In genomic region chr11:105759413-105759812, GRCm38 (mm10) we compare ENCODE assay signal across 16 mouse cellular contexts.
A peak's percentile ranks its signal among the peaks of the same experiment; 100 is the strongest.
DNase-seq lines count a peak whose midpoint lies in the region; ATAC-seq and TF ChIP-seq lines count a peak whose summit lies in the region.
"Had no signal": no experiment of that assay in that cellular context is flagged by ENCODE, and none has a peak within 500 bp of the region (broad histone marks: within the 10 kb centered on the region; RNA-seq: fewer than 3 reads in every experiment).

No protein-coding gene starts in this region.

- H3K4me3 ChIP-seq in forebrain, embryonic 14.5 days (ENCODE audit: low read depth, low read length) = no peak overlapping the region
- no peak overlapping the region for H3K4me3 ChIP-seq in limb, embryonic 12.5 days (replicated peaks)
- no peak overlapping the region for H3K4me3 ChIP-seq in heart, adult 2 months
- H3K4me3 ChIP-seq: erythroblast, embryonic 14.5 days; midbrain, embryonic 12.5 days had no signal

- H3K27ac ChIP-seq in forebrain, embryonic 14.5 days (ENCODE audit: low read depth, low read length) = no peak overlapping the region
- no peak overlapping the region; the same call in 1 of the 2 replicates for H3K27ac ChIP-seq in limb, embryonic 12.5 days
- H3K27ac ChIP-seq in heart, adult 2 months = no peak overlapping the region

- ATAC-seq in forebrain, embryonic 14.5 days = peak; percentile 42; the same call in 1 of the 2 replicates
- ATAC-seq in limb, embryonic 12.5 days (ENCODE audit: insufficient number of reproducible peaks, insufficient read depth, low FRiP score, low TSS enrichment, low read depth) = no peak
- no peak for ATAC-seq in cerebellum, adult (ENCODE audit: insufficient number of reproducible peaks, low FRiP score, low TSS enrichment)
- ATAC-seq: CD4-positive, CD25-positive, alpha-beta regulatory T cell, adult 4 months had no signal

- no peak for TF ChIP-seq CTCF in heart, adult 2 months (IDR thresholded peaks at IDR 0.05)

- H3K27me3 ChIP-seq in forebrain, embryonic 14.5 days (replicated peaks; ENCODE audit: control insufficient read depth, insufficient read depth, low read length) = no peaks in the 10 kb centered on the region
- H3K27me3 ChIP-seq in limb, embryonic 12.5 days = no peaks in the 10 kb centered on the region
- no peaks in the 10 kb centered on the region for H3K27me3 ChIP-seq in heart, adult 2 months (ENCODE audit: control insufficient read depth, insufficient read depth, low read length)
- H3K27me3 ChIP-seq: midbrain, embryonic 12.5 days had no signal

- no peak overlapping the region for H3K9ac ChIP-seq in forebrain, embryonic 14.5 days (ENCODE audit: low read length)
- no peak overlapping the region for H3K9ac ChIP-seq in limb, embryonic 12.5 days (replicated peaks)
- H3K9ac ChIP-seq in heart, adult 2 months (ENCODE audit: low read depth, low read length) = no peak overlapping the region
- H3K9ac ChIP-seq: midbrain, embryonic 12.5 days had no signal

- intact Hi-C loops in heart, adult 2 months (cut with DNase I) = no loop called here

- peak; percentile 13 for DNase-seq in retina, embryonic 14.5 days (ENCODE audit: low spot score)
- DNase-seq in retina, postnatal 1 day = no peak
- DNase-seq in forebrain, embryonic 14.5 days (ENCODE audit: low spot score) = peak; percentile 68
- no peak for DNase-seq in heart, adult 2 months
- DNase-seq in lung, postnatal 4 days = no peak
- DNase-seq in layer of hippocampus, adult 8-10 months (ENCODE audit: low spot score in 2 of 2) = no peak
- DNase-seq: cerebellum, adult 8-10 months; kidney, postnatal 10 days; spleen, adult 18-20 months had no signal

- no peaks in the 10 kb centered on the region for H3K9me3 ChIP-seq in forebrain, embryonic 14.5 days (replicated peaks; ENCODE audit: control insufficient read depth, low read length)
- H3K9me3 ChIP-seq in limb, embryonic 12.5 days = no peaks in the 10 kb centered on the region
- H3K9me3 ChIP-seq: midbrain, embryonic 12.5 days had no signal

- no peak for TF ChIP-seq POLR2A in heart, adult 2 months (IDR thresholded peaks at IDR 0.05; ENCODE audit: insufficient read depth, low read depth, low read length)

- no peaks in the 10 kb centered on the region for H3K36me3 ChIP-seq in forebrain, embryonic 14.5 days (ENCODE audit: control insufficient read depth, insufficient read depth, low read length)
- no peaks in the 10 kb centered on the region for H3K36me3 ChIP-seq in limb, embryonic 12.5 days
- H3K36me3 ChIP-seq in heart, adult 2 months (ENCODE audit: control insufficient read depth, insufficient read depth, low read length) = no peaks in the 10 kb centered on the region
- H3K36me3 ChIP-seq: midbrain, embryonic 12.5 days had no signal

- no peak for TF ChIP-seq EP300 in heart, adult 2 months (IDR thresholded peaks at IDR 0.05; ENCODE audit: insufficient read depth, low read depth, low read length)

- H3K4me1 ChIP-seq in forebrain, embryonic 14.5 days (ENCODE audit: control insufficient read depth, insufficient read depth, low read length) = 0 out of 2 replicates have a peak, but pooled peaks cover 7% of the 10 kb centered on the region
- peaks cover 8% of the 10 kb centered on the region for H3K4me1 ChIP-seq in limb, embryonic 12.5 days (replicated peaks)
- no peaks in the 10 kb centered on the region for H3K4me1 ChIP-seq in heart, adult 2 months (ENCODE audit: control insufficient read depth, insufficient read depth, low read length)

- no peaks in the 10 kb centered on the region for H3K79me2 ChIP-seq in heart, adult 2 months (replicated peaks; ENCODE audit: control insufficient read depth, insufficient read depth, low read length)

- no peak overlapping the region for H3K4me2 ChIP-seq in forebrain, embryonic 14.5 days (ENCODE audit: low read length)
- H3K4me2 ChIP-seq in limb, embryonic 12.5 days = peak overlapping the region; percentile 38
- H3K4me2 ChIP-seq: heart, embryonic 11.5 days; liver, embryonic 11.5 days had no signal

- 8% methylated on average over 2 of the region's 2 CpGs for WGBS in forebrain, embryonic 14.5 days
- WGBS in limb, embryonic 12.5 days = 67% methylated on average over 2 of the region's 2 CpGs
- whole genome bisulfite sequencing in heart, adult 2 months = 81% methylated on average over 2 of the region's 2 CpGs

Comparison
In these comparisons a context has a peak if more than half of its experiments do, and no peak if none do; other contexts are left out.
1. DNase-seq: peak in retina, embryonic 14.5 days (single experiment) and forebrain, embryonic 14.5 days (single experiment); none in retina, postnatal 1 day (single experiment), heart, adult 2 months (0 of 2), lung, postnatal 4 days (0 of 2) and layer of hippocampus, adult 8-10 months (0 of 2).